Mouse (Mus musculus) ES-E14 (cell line): ENCODE measurements around the gene Atg4c. TPM values are rescaled to one million over a fixed set of nuclear protein-coding genes. Genes with fewer than 3 reads are reported as not detected.

Experiments
- DNase-seq: peaks from one replicate; pipeline ENCODE4 v3.0.0-alpha.2; 2013; ENCODE audit warnings: low read depth, low spot score
- H3K27ac ChIP-seq: 2 replicates; pipeline ENCODE4 v1.5.1; 2012; ENCODE audit warnings: low read depth, mild to moderate bottlenecking, low read length, moderate library complexity, mixed read lengths; ENCODE audit not compliant: poor library complexity, insufficient read depth, severe bottlenecking
- H3K36me3 ChIP-seq: 2 replicates; pipeline ENCODE4 v1.6.1; 2012; ENCODE audit warnings: mild to moderate bottlenecking, low read length, moderate library complexity, mixed read lengths; ENCODE audit not compliant: control insufficient read depth, poor library complexity, insufficient read depth, severe bottlenecking
- H3K4me1 ChIP-seq, 2 experiments: fragments of 150-350 bp in 1 of 2; sonication (generic) in 1 of 2; 2 replicates each; pipeline ENCODE4 v1.6.1; 2012; ENCODE audit warnings: low read length in 2 of 2, mild to moderate bottlenecking in 1 of 2, mixed read lengths in 1 of 2; ENCODE audit not compliant: control insufficient read depth in 2 of 2, insufficient read depth in 2 of 2, poor library complexity in 1 of 2
- H3K4me3 ChIP-seq, 2 experiments: fragments of 150-350 bp in 1 of 2; sonication (generic) in 1 of 2; 2 replicates each; pipeline ENCODE4 v1.5.1; 2012; ENCODE audit warnings: low read length in 2 of 2, low read depth in 1 of 2, mild to moderate bottlenecking in 1 of 2, mixed read lengths in 1 of 2; ENCODE audit not compliant: insufficient read depth in 1 of 2, poor library complexity in 1 of 2, severe bottlenecking in 1 of 2
- H3K9ac ChIP-seq: 2 replicates; pipeline ENCODE4 v1.6.1; 2012; ENCODE audit warnings: low read depth, mild to moderate bottlenecking, low read length, mixed read lengths; ENCODE audit not compliant: poor library complexity, insufficient read depth, severe bottlenecking
- H3K9me3 ChIP-seq: fragments of 150-350 bp; sonication (generic); 2 replicates; pipeline ENCODE4 v1.6.1; 2012; ENCODE audit warnings: low read depth, mild to moderate bottlenecking, low read length; ENCODE audit not compliant: control insufficient read depth, insufficient read depth
- CHD2 ChIP-seq: IDR thresholded peaks from 2 replicates; pipeline ENCODE4 v1.6.1; 2014; ENCODE audit warnings: mild to moderate bottlenecking, low read depth, low read length, inconsistent platforms
- HCFC1 ChIP-seq: IDR thresholded peaks from 2 replicates; pipeline ENCODE4 v1.6.1; 2012; ENCODE audit warnings: low read length, inconsistent platforms, borderline replicate concordance; ENCODE audit not compliant: insufficient read depth
- MAFK ChIP-seq: IDR thresholded peaks from 2 replicates; pipeline ENCODE4 v1.6.1; 2014; ENCODE audit warnings: mild to moderate bottlenecking, low read depth, low read length, inconsistent platforms; ENCODE audit not compliant: insufficient read depth
- ZC3H11A ChIP-seq: IDR thresholded peaks from 2 replicates; pipeline ENCODE4 v1.6.1; 2012; ENCODE audit warnings: low read depth, mild to moderate bottlenecking, inconsistent platforms, low read length, borderline replicate concordance
- ZNF384 ChIP-seq: IDR thresholded peaks from 2 replicates; pipeline ENCODE4 v1.6.1; 2012; ENCODE audit warnings: low read depth, low read length, inconsistent platforms
- in situ Hi-C, 2 experiments: fragments of 600-800 bp; cut with MboI; formaldehyde crosslinking; loops; one replicate each; pipeline ENCODE4 v1.15.1; 2025; ENCODE audit warnings: low sequenced_read_pairs in 2 of 2, inconsistent platforms in 1 of 2; ENCODE audit not compliant: unreplicated experiment in 2 of 2
- total RNA-seq: library from RNA; depleted of rRNA; stranded (reverse); fragments of 300-350 nt; gene quantifications from 2 replicates; pipeline ENCODE4 v1.2.3, GENCODE M21; 2012

The Atg4c gene
- total RNA-seq, 1 experiment, result 2.6 TPM

- DNase-seq, result no peak
- Histone ChIP-seq H3K4me1 (no peaks in the 10 kb centered on the region), H3K36me3 (no peaks in the 10 kb centered on the region), H3K27ac (no peak overlapping the region), H3K4me3 (no peak overlapping the region), H3K9me3 (no peaks in the 10 kb centered on the region), H3K9ac (no peak overlapping the region)
- in situ Hi-C loops, result loop anchor here in 1 of 2 experiments (25.0 kb wide), 1 partner anchor 480 kb away; no protein-coding TSS in a partner anchor
- TF ChIP-seq ZC3H11A (no peak), CHD2 (no peak)
Observed at GRCm38 (mm10) chr4:99192640-99193039, 1.1 kb upstream of the Atg4c start.

GRCm38 (mm10) chr4:99193214-99193613 lies 520 bp upstream of the Atg4c start:
- Histone ChIP-seq H3K4me3 (peak overlapping the region in 1 of 2 experiments; percentile 98; a peak in 2 of 4 replicates), H3K27ac (no peak overlapping the region)
- no peak for DNase-seq

GRCm38 (mm10) chr4:99194826-99195225 lies 1.1 kb downstream of the Atg4c start:
- DNase-seq, result no peak
- no peak overlapping the region for H3K27ac ChIP-seq
- peaks cover 2% of the 10 kb centered on the region in 2 experiments; a peak in 2 of 4 replicates for H3K4me1 ChIP-seq
- peak overlapping the region; percentile 74 to 98 for H3K4me3 ChIP-seq
- in situ Hi-C loops, result loop anchor here in 1 of 2 experiments (25.0 kb wide), 1 partner anchor 483 kb away; no protein-coding TSS in a partner anchor
- no peak overlapping the region for H3K9ac ChIP-seq
- H3K36me3 ChIP-seq, result no peaks in the 10 kb centered on the region
- TF ChIP-seq ZC3H11A (no peak), HCFC1 (no peak)
- H3K9me3 ChIP-seq, result no peaks in the 10 kb centered on the region

More at GRCm38 (mm10) chr4:99193214-99193613, 520 bp upstream of the Atg4c start:
- TF ChIP-seq ZNF384, result no peak
- no peak for TF ChIP-seq MAFK
- no peak for TF ChIP-seq HCFC1
- TF ChIP-seq ZC3H11A, result no peak
- no peak for TF ChIP-seq CHD2
- in situ Hi-C loops, result loop anchor here in 1 of 2 experiments (25.0 kb wide), 1 partner anchor 481 kb away; no protein-coding TSS in a partner anchor
- no peaks in the 10 kb centered on the region for H3K36me3 ChIP-seq
- no peaks in the 10 kb centered on the region for H3K4me1 ChIP-seq
- no peaks in the 10 kb centered on the region for H3K9me3 ChIP-seq
- no peak overlapping the region for H3K9ac ChIP-seq

DNA sequence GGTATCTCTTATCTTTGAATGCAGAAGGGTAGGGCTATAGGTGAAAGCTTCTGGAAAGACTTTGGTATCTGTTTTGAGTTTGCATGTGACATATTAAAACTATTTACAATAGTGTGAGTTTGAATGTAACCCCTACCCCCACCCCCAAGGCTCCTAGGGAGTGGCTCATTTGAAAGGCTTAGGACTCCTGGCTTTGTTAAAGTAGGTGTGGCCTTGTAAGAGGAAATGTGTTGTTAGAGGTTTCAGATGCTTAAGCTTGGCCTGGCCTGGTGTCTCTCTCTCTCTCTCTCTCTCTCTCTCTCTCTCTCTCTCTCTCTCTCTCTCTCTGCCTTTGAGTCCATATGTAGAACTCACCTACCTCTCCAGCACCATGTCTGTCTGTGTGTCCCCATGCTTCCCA lies 5.0 kb downstream of the Atg4c start:
- in situ Hi-C loops, result loop anchor here in 1 of 2 experiments (25.0 kb wide), 1 partner anchor 486 kb away; no protein-coding TSS in a partner anchor
- 0 out of 2 replicates have a peak, but pooled peaks have one; percentile 20 for TF ChIP-seq CHD2
- TF ChIP-seq HCFC1, result no peak
- no peak for TF ChIP-seq ZNF384
- TF ChIP-seq ZC3H11A, result no peak
- TF ChIP-seq MAFK, result no peak
- no peaks in the 10 kb centered on the region for H3K36me3 ChIP-seq
- H3K9me3 ChIP-seq, result no peaks in the 10 kb centered on the region
- DNase-seq, result peak; percentile 26
- no peak overlapping the region for H3K4me3 ChIP-seq
- H3K9ac ChIP-seq, result no peak overlapping the region
- H3K4me1 ChIP-seq, result peaks cover 2 to 5% of the 10 kb centered on the region in 2 experiments; a peak in 3 of 4 replicates
- no peak overlapping the region for H3K27ac ChIP-seq
